ENCODE assay signal across 10 mouse cellular contexts in the genomic region with DNA sequence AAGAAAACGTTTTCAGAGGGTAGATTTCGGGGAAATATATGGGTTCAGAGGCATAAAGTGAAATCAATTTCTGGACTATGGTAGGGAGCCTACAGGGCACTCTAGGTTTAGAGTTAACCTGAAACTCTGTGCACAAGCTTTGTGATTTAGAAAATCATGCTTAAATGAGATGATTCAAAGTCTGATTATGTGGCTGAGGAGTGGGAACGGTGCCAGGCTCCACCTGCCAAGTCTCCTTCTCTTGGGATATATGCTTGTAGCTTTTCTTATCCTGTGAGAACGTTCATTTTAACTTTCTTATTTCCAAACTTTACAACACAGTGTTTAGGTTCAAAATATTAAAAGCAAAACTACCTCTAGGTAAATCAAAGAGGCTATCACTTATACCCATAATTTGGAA. TPM values are rescaled to one million over a fixed set of nuclear protein-coding genes. Genes with fewer than 3 reads are reported as not detected.
A peak's percentile ranks its signal among the peaks of the same experiment; 100 is the strongest.
DNase-seq lines count a peak whose midpoint lies in the region; ATAC-seq and TF ChIP-seq lines count a peak whose summit lies in the region.
"Had no signal": no experiment of that assay in that cellular context is flagged by ENCODE, and none has a peak within 500 bp of the region (broad histone marks: within the 10 kb centered on the region; RNA-seq: fewer than 3 reads in every experiment).

No protein-coding gene starts in this region.

- no peak overlapping the region for H3K9ac ChIP-seq in forebrain, embryonic 12.5 days
- H3K9ac ChIP-seq in hindbrain, embryonic 11.5 days (ENCODE audit: low read depth, low read length): no peak overlapping the region
- H3K9ac ChIP-seq: heart, embryonic 12.5 days had no signal

- H3K9me3 ChIP-seq in forebrain, embryonic 10.5 days: peaks cover 17% of the 10 kb centered on the region; the same call in 1 of the 2 replicates
- H3K9me3 ChIP-seq in forebrain, embryonic 12.5 days: peaks cover 7% of the 10 kb centered on the region; the same call in 1 of the 2 replicates
- no peaks in the 10 kb centered on the region for H3K9me3 ChIP-seq in hindbrain, embryonic 11.5 days (ENCODE audit: control insufficient read depth, low read length)
- H3K9me3 ChIP-seq: heart, embryonic 12.5 days had no signal

- no peak for DNase-seq in forebrain, embryonic 10.5 days (ENCODE audit: extremely low spot score, low spot score)
- DNase-seq in right cerebral cortex, postnatal 14 days: peak; percentile 30
- no peak for DNase-seq in right cerebral cortex, postnatal 25 days
- DNase-seq in gastrocnemius, postnatal 10 days: peak; percentile 56
- no peak for DNase-seq in hindbrain, embryonic 11.5 days (ENCODE audit: low spot score)
- DNase-seq in urinary bladder, postnatal 25 days (ENCODE audit: low spot score): no peak

- H3K79me2 ChIP-seq in myocyte (ENCODE audit: control insufficient read depth, insufficient read depth): peaks cover 69% of the 10 kb centered on the region

- no peaks in the 10 kb centered on the region for H3K27me3 ChIP-seq in forebrain, embryonic 10.5 days (ENCODE audit: poor library complexity, severe bottlenecking)
- no peaks in the 10 kb centered on the region for H3K27me3 ChIP-seq in forebrain, embryonic 12.5 days
- H3K27me3 ChIP-seq in myocyte (ENCODE audit: control insufficient read depth, insufficient read depth, insufficient read length): no peaks in the 10 kb centered on the region
- no peaks in the 10 kb centered on the region for H3K27me3 ChIP-seq in hindbrain, embryonic 11.5 days (ENCODE audit: control insufficient read depth, insufficient read depth, low read length)
- H3K27me3 ChIP-seq: heart, embryonic 12.5 days had no signal

- H3K4me2 ChIP-seq in forebrain, embryonic 12.5 days: no peak overlapping the region
- H3K4me2 ChIP-seq in myocyte (ENCODE audit: low read depth): peak overlapping the region; percentile 98
- H3K4me2 ChIP-seq in hindbrain, embryonic 11.5 days (replicated peaks; ENCODE audit: low read depth, low read length): no peak overlapping the region
- H3K4me2 ChIP-seq: heart, embryonic 12.5 days had no signal

- peaks cover 27% of the 10 kb centered on the region for H3K4me1 ChIP-seq in forebrain, embryonic 10.5 days
- peaks cover 18% of the 10 kb centered on the region for H3K4me1 ChIP-seq in forebrain, embryonic 12.5 days
- no peaks in the 10 kb centered on the region for H3K4me1 ChIP-seq in hindbrain, embryonic 11.5 days (replicated peaks; ENCODE audit: control insufficient read depth, insufficient read depth, low read length)

- no peak for ATAC-seq in forebrain, embryonic 12.5 days (ENCODE audit: low FRiP score)
- no peak for ATAC-seq in hindbrain, embryonic 11.5 days (ENCODE audit: low FRiP score)

- peaks cover 4% of the 10 kb centered on the region; the same call in 1 of the 2 replicates for H3K36me3 ChIP-seq in forebrain, embryonic 10.5 days (replicated peaks)
- no peaks in the 10 kb centered on the region for H3K36me3 ChIP-seq in forebrain, embryonic 12.5 days (replicated peaks)
- H3K36me3 ChIP-seq in myocyte (ENCODE audit: control insufficient read depth, insufficient read depth): no peaks in the 10 kb centered on the region
- no peaks in the 10 kb centered on the region for H3K36me3 ChIP-seq in hindbrain, embryonic 11.5 days (ENCODE audit: control insufficient read depth, insufficient read depth, low read length)
- H3K36me3 ChIP-seq: heart, embryonic 12.5 days had no signal

- no peak overlapping the region for H3ac ChIP-seq in myocyte (ENCODE audit: control insufficient read depth, insufficient read length)

- 89% methylated on average over 4 of the region's 4 CpGs for WGBS in forebrain, embryonic 10.5 days
- WGBS in forebrain, embryonic 12.5 days: 82% methylated on average over 4 of the region's 4 CpGs
- 80% methylated on average over 4 of the region's 4 CpGs for WGBS in hindbrain, embryonic 11.5 days

- no peak overlapping the region for H3K27ac ChIP-seq in forebrain, embryonic 10.5 days
- no peak overlapping the region for H3K27ac ChIP-seq in forebrain, embryonic 12.5 days
- no peak overlapping the region for H3K27ac ChIP-seq in hindbrain, embryonic 11.5 days (ENCODE audit: low read depth, low read length)

- TF ChIP-seq POLR2A in myocyte (IDR thresholded peaks at IDR 0.05; ENCODE audit: insufficient read length, low read depth): no peak

- peak overlapping the region; percentile 19; the same call in 1 of the 2 replicates for H3K4me3 ChIP-seq in forebrain, embryonic 10.5 days
- no peak overlapping the region for H3K4me3 ChIP-seq in forebrain, embryonic 12.5 days (replicated peaks)
- no peak overlapping the region for H3K4me3 ChIP-seq in myocyte
- no peak overlapping the region for H3K4me3 ChIP-seq in hindbrain, embryonic 11.5 days (ENCODE audit: low read depth, low read length)
- H3K4me3 ChIP-seq: erythroblast, embryonic 14.5 days; heart, embryonic 12.5 days had no signal

TF ChIP-seq in myocyte, 11 proteins besides CTCF, POLR2A, EP300 and RAD21:
- TF ChIP-seq TCF12 (IDR thresholded peaks at IDR 0.05; ENCODE audit: insufficient read depth, poor library complexity, severe bottlenecking): no peak
- TF ChIP-seq SRF (IDR thresholded peaks at IDR 0.05; ENCODE audit: control insufficient read depth, insufficient read length, low read depth): no peak
- no peak for TF ChIP-seq MYOG (IDR thresholded peaks at IDR 0.05; ENCODE audit: control insufficient read depth in 1 of 3, insufficient read depth in 1 of 3, insufficient read length in 2 of 3, low read depth in 2 of 3)
- TF ChIP-seq E2F4 (IDR thresholded peaks at IDR 0.05; ENCODE audit: insufficient read depth): no peak
- TF ChIP-seq POLR2AphosphoS2 (IDR thresholded peaks at IDR 0.05; ENCODE audit: insufficient read length, low read depth): no peak
- TF ChIP-seq MAX (IDR thresholded peaks at IDR 0.05; ENCODE audit: low read depth): no peak
- no peak for TF ChIP-seq MYOD1 (IDR thresholded peaks at IDR 0.05; ENCODE audit: control insufficient read depth in 1 of 3, insufficient read length in 2 of 3, low read depth in 2 of 3)
- TF ChIP-seq USF1 (IDR thresholded peaks at IDR 0.05; ENCODE audit: low read depth): no peak
- no peak for TF ChIP-seq TCF3 (IDR thresholded peaks at IDR 0.05; ENCODE audit: insufficient read length, low read depth)
- TF ChIP-seq CEBPB (IDR thresholded peaks at IDR 0.05; ENCODE audit: insufficient read depth, poor library complexity, severe bottlenecking): no peak
- no peak for TF ChIP-seq REST (IDR thresholded peaks at IDR 0.05; ENCODE audit: insufficient read depth, insufficient read length)

RNA-seq across cellular contexts. Expression of a gene that starts 2.5 kb away (rescaled TPM):
- 11.7 and 11.9 TPM in 2 replicates for polyA plus RNA-seq in forebrain, embryonic 10.5 days (2016; fragmentation: Nextera tagmentation; extraction: Ambion mirVana)
- polyA plus RNA-seq in forebrain, embryonic 12.5 days (2016; fragmentation: Nextera tagmentation; extraction: Ambion mirVana): 11.7 and 12.1 TPM in 2 replicates
- total RNA-seq in gastrocnemius, postnatal 10 days (2021): 10 to 100 TPM; 28.8 to 36.9 TPM
- polyA plus RNA-seq in myocyte (2012; fragmentation: generic; extraction: Trizol): 7.2 TPM
- polyA plus RNA-seq in hindbrain, embryonic 11.5 days (2014; fragmentation: Nextera tagmentation; extraction: Ambion mirVana): 15.3 and 18.4 TPM in 2 replicates

Comparison
In these comparisons a context has a peak if more than half of its experiments do, and no peak if none do; other contexts are left out.
1. DNase-seq: peak in right cerebral cortex, postnatal 14 days (single experiment) and gastrocnemius, postnatal 10 days (single experiment); none in forebrain, embryonic 10.5 days (single experiment), right cerebral cortex, postnatal 25 days (single experiment), hindbrain, embryonic 11.5 days (single experiment) and urinary bladder, postnatal 25 days (single experiment).